Mouse (Mus musculus) left cerebral cortex, adult 9 months (tissue): ENCODE results near the gene Erlin1.

Experiments
- DNase-seq, 2 experiments: peaks; one replicate each; pipeline ENCODE4 v3.0.0; 2022; ENCODE audit warnings: low spot score in 2 of 2

Erlin1 gene

DNA sequence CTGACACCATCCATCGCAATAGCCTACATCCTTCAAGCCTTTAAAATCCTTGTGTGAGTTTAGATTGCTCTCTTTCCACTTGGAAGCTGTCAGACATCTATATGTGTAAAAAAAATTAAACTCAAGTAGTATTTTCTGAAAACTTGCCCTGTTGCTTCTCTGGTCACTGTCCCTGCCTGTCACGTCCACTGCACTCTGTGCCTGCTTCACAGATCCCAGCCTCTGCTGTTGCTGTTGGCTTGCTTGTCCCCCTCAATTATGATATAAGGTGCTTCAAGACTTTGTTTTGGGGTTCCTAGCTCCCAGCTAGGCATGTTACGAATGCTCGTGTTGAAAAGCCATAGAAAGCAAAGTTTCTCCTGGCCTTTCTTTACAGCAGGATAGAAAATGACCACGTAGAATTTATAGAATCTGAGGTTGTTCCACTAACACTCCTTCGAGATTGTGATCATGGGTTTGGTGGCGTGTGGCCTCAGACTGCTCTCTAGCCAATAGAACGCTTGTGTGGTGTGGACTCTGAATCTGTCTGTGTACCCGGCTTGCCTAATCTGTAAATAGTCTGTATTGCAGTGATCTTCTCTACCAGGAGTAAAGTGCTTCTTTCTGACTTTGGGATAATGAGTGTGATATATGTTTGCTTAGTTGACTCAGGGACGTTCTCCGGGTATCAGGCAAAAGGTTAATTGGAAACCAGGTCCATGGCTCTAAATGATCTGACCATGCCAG is 70.6 kb downstream of the Erlin1 start:
- DNase-seq = no peak

DNA sequence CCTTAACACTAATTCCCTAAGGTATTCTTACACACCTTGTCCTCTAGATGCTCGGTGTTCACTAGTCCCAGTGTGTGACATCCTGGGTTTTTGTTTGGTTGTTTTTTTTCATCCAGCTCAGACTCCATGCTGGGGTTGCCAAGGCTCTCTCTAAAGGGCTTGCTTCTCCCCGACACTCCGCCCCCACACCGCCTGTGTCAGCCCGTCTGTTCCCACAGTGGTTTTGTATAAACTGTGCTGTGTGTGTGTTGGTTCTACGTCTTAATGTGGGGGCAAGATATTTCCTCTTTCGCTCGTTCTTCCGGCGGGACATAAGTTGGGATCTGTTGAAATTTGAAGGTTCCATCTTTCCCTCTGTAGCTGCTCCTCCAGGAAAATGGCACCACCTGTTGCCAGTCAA is 71.5 kb downstream of the Erlin1 start:
- DNase-seq = peak in 1 of 2 experiments; percentile 56

DNA sequence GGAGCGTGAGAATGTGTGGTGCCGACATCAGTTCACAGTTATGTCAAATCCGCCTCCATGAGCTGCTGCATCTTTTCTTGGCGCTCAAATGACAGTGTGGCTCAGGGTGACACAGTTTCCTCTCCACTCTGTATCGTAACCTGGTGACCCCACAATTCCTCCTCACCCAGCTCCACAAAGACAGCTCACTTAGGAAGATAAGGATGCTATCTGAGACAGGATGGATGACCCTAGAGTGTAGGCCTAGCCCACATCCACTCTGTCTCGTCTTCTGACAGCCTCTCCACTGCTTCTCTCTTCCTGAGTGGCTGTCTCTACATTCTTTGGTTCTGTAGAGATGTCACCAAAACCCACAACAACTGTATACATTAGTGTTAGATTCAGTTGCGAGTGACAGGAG is 74.2 kb downstream of the Erlin1 start:
- DNase-seq = no peak

DNA sequence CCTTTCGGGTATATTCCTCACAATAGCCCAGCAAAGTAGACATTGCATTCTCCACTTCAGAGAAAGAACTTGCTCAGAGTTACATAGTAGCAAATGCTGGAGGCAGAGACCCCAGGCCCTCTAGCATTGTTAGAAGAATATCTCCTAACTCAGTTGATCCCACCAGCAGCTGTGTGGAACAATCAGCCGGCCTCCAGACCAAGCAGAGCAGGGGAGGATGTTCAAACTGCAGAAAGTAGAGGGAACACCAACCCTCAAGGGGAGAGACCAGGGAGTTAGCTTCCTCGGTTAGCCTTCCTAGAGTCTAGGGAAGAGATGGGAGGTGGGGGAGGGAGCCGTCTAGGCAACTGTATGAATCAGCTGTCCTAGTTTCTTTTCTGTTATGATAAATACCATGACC is 77.1 kb downstream of the Erlin1 start:
- no peak for DNase-seq

DNA sequence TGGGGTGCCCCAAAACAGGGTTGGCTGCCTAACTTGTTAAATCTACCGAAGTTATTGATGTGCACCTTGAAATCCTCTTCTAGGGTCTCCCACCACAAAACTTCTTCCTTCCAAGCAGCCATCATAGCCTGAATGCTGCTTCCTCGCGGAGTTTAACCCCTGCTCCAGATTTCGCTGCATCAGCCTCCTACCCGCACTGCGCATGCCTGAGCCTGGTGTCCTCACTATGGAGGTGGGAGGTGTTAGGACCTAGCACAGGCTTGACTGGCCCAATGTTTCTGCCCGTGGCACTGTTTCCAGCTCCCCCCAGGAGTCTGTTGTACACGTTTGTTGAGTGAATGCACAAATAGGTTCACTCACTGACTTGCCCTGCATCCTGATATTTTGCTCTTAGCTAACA is 79.2 kb downstream of the Erlin1 start:
- no peak for DNase-seq

DNA sequence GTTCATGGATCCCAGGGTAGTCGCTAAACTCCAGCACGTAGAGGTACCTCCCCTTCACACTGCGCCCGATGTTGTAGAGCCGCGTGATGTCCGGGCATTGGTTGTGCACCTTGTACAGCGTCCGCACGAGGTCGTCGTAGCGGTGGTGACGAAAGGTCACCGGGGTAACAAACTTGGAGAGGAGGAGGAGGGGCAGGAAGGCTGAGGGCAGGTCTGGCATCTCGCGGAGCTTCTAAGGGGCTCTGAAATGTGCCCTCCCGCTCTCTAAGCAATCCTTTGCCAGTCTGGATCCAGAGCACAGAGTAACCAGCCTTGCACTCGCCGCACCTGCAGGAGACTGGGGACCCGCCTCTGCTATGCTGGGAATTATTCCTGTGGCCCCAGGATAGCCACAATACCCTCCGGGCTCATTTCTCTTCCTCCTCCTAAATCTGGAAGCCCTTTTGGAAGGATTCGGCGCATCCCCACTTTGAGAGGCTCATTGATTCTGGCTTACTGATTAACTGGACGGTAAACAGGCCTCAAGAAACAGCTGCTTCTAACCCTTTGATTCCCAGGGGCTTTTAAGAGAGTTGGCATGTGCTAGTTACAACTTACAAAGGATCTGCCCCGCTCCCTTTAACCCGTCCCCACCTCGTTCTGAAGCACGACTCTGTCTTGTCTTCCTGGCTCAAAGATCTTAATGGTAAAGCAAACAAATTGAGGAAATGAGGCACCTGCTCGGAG is 83.4 kb downstream of the Erlin1 start, which contains the start of gene Cpn1:
TSS of gene Cpn1 (minus strand) at position 488 of the 726 bp plus-strand sequence.
- no peak for DNase-seq
